Mouse (Mus musculus) cerebellum, adult 11 months (tissue): ENCODE measurements at regions not wholly inside any gene's neighbourhood (a gene's known extent, or its start where the extent isn't known, plus 50 kb on each side); places are given as distances from the start of the nearest gene placed in this dataset.
"Not testable (repeated sequence)": the region's sequence is repeated elsewhere in the genome, so short reads cannot be mapped to it uniquely, and the experiment has no call there.

Source experiments
- DNase-seq: peaks from one replicate; pipeline ENCODE4 v3.0.0; 2022

GRCm38 (mm10) chr16:50010074-50010473 is 209.7 kb downstream of the Cd47 start:
- DNase-seq = peak; percentile 16

- peak; percentile 71 for DNase-seq
Observed at GRCm38 (mm10) chr16:50010532-50010971, 210.2 kb downstream of the Cd47 start.

- no peak for DNase-seq
Observed at GRCm38 (mm10) chr16:50023885-50024284, 223.6 kb downstream of the Cd47 start.

GRCm38 (mm10) chr16:50026100-50026884 is 226.0 kb downstream of the Cd47 start:
- no peak for DNase-seq

- DNase-seq = no peak
Observed at GRCm38 (mm10) chr16:50027189-50027588, 226.9 kb downstream of the Cd47 start.

- DNase-seq = no peak
Observed at GRCm38 (mm10) chr16:50029711-50030110, 229.4 kb downstream of the Cd47 start.

- DNase-seq = not testable (repeated sequence)
Observed at GRCm38 (mm10) chr16:50030355-50030754, 230.0 kb downstream of the Cd47 start.

- no peak for DNase-seq
Observed at GRCm38 (mm10) chr16:50030905-50031369, 230.6 kb downstream of the Cd47 start.

GRCm38 (mm10) chr16:50032798-50033197 is 232.5 kb downstream of the Cd47 start:
- DNase-seq = no peak

- peak; percentile 46 for DNase-seq
Observed at GRCm38 (mm10) chr16:50036296-50036734, 236.0 kb downstream of the Cd47 start.

- no peak for DNase-seq
Observed at GRCm38 (mm10) chr16:50044103-50044502, 243.8 kb downstream of the Cd47 start.

- DNase-seq = peak; percentile 84
Observed at GRCm38 (mm10) chr16:50045552-50046547, 245.5 kb downstream of the Cd47 start.

- DNase-seq = no peak
Observed at GRCm38 (mm10) chr16:50063540-50063939, 263.2 kb downstream of the Cd47 start.

- DNase-seq = no peak
Observed at GRCm38 (mm10) chr16:50065336-50066082, 265.2 kb downstream of the Cd47 start.

GRCm38 (mm10) chr16:50069033-50069432 is 268.7 kb downstream of the Cd47 start:
- DNase-seq = no peak

GRCm38 (mm10) chr16:50070728-50071127 is 270.4 kb downstream of the Cd47 start:
- no peak for DNase-seq

GRCm38 (mm10) chr16:50072853-50073360 is 272.6 kb downstream of the Cd47 start:
- no peak for DNase-seq

GRCm38 (mm10) chr16:50073979-50074378 is 273.6 kb downstream of the Cd47 start:
- DNase-seq = no peak

GRCm38 (mm10) chr16:50075641-50076040 is 275.3 kb downstream of the Cd47 start:
- no peak for DNase-seq

- no peak for DNase-seq
Observed at GRCm38 (mm10) chr16:50081511-50081910, 281.2 kb downstream of the Cd47 start.

- no peak for DNase-seq
Observed at GRCm38 (mm10) chr16:50092318-50092717, 292.0 kb downstream of the Cd47 start.

GRCm38 (mm10) chr16:50092780-50093179 is 292.4 kb downstream of the Cd47 start:
- no peak for DNase-seq
